Mouse (Mus musculus): ENCODE measurements around the gene S100pbp. TPM values are rescaled to one million over a fixed set of nuclear protein-coding genes. Genes with fewer than 3 reads are reported as not detected.

The S100pbp gene
- polyA plus RNA-seq, 1 experiment from 2014 or later, result 14.5 TPM

DNA sequence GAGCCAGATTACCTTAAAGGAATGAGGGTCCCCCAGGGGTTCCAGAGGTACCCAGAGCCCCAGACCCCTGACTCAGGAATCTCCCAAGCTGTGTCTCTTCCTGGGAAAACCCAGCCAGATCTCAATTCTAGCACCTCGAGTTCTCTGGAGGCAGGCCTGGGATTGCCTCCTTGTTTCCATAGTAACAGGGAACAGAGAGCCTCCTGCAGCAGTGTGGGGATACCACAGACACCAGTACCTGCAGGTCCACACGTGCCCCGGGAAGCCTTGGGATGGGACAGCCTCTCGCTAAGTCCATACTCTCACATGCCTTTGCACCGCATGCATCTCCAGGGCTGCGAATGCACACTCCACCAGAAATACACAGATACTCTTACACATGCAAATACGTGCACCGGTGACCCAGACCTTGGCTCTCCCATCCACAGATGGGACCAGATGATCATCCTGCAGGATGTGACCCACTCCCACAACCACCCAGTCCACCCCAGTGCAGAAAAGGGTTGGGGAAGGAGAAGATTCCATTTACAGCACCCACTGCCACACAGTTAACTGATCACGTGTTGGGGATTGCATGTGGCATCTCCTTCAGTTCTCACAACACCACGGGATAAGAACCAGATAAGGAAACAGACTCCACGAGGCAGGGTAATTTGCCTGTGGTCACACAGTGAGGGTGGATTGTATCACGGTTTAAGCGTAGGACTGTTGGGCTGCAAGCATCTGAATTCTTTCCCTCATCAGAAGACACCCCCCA, 60.8 kb downstream of the S100pbp start:
- H3K36me3 ChIP-seq (ENCODE audit: insufficient read depth, low read length), result no peaks in the 10 kb centered on the region
- H3K27ac ChIP-seq, result no peak overlapping the region
- H3K4me3 ChIP-seq (replicated peaks; ENCODE audit: low read depth, low read length), result no peak overlapping the region
- DNase-seq (ENCODE audit: low spot score) (no peak), ATAC-seq (replicated peaks; ENCODE audit: low FRiP score, low read depth) (no peak)
- H3K4me2 ChIP-seq (ENCODE audit: low read length), result no peak overlapping the region
- H3K27me3 ChIP-seq (ENCODE audit: insufficient read depth, low read length), result no peaks in the 10 kb centered on the region
- peaks cover 20% of the 10 kb centered on the region for H3K4me1 ChIP-seq (replicated peaks; ENCODE audit: insufficient read depth, low read length)
- no peak for TF ChIP-seq CTCF (IDR thresholded peaks at IDR 0.05; ENCODE audit: low read depth)
- WGBS, result 47% methylated on average over 13 of the region's 13 CpGs
- H3K9ac ChIP-seq (ENCODE audit: low read depth, low read length), result no peak overlapping the region
- H3K9me3 ChIP-seq (replicated peaks; ENCODE audit: low read length), result no peaks in the 10 kb centered on the region

DNA sequence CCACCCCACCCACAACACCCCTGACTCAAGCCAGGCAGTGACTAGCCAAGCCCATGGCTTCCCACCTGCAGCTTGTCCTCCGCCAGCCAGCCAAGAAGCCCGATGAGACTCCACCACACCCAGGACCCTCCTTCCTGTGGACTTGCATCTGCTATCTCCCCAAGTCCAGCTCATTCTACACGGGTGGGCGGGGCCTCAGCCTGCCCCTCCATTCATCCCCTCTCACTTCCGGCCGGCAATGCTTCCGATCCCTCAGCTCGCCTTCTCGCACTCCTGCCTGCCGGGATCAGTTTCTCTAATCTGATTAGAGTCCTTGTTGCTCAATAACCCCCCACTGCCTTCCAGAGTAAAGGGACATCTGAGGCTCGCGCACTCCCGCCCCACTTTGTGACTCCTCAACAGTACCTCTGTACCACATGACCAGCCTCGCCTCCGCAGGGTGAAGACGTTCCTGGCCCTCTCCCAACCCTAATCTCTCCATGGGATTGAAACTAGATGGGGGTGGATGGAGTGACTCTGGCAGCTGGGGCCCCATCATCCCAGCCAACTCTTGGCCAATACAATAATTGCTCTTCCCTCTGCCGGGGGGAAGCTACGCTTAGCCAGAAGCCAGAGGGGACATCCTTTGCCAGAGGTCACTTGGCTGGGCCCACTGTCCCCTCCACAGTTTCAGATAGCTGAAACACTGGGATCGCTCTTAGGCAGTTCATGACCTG, 63.6 kb downstream of the S100pbp start:
- Histone ChIP-seq H3K9me3 (replicated peaks; ENCODE audit: low read length) (no peaks in the 10 kb centered on the region), H3K27me3 (ENCODE audit: insufficient read depth, low read length) (peaks cover 7% of the 10 kb centered on the region), H3K4me1 (replicated peaks; ENCODE audit: insufficient read depth, low read length) (peaks cover 20% of the 10 kb centered on the region), H3K36me3 (ENCODE audit: insufficient read depth, low read length) (no peaks in the 10 kb centered on the region), H3K27ac (no peak overlapping the region), H3K4me3 (replicated peaks; ENCODE audit: low read depth, low read length) (no peak overlapping the region), H3K9ac (ENCODE audit: low read depth, low read length) (no peak overlapping the region), H3K4me2 (ENCODE audit: low read length) (peak overlapping the region; percentile 35)
- WGBS, result 25% methylated on average over 19 of the region's 19 CpGs
- TF ChIP-seq CTCF (IDR thresholded peaks at IDR 0.05; ENCODE audit: low read depth), result no peak
- no peak for ATAC-seq (replicated peaks; ENCODE audit: low FRiP score, low read depth)
- peak; percentile 24 for DNase-seq (ENCODE audit: low spot score)

DNA sequence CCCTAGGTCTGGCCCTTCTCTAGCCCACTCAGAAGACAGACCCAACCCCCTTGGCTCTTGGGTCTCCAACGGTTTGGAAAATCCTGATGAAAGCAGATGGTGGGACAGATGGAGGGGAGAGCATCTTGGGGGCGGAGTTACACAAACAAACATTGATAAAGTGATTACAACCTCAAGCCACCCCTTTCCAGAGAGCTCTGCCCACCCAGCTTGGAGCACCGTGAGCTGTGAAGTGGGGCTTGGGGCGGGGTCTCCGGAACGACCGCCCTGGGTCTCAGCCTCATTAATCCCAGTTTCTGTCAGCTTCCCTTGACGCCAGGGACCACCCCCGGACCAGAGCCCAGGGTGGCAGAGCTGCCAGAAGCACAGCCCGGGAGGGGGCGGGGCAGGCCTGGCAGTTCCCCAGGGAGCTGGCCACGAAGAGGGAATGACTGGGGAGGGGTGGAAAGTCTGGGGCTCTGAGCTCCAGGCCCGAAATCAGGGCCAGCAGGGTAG, 64.8 kb downstream of the S100pbp start:
- Histone ChIP-seq H3K9me3 (replicated peaks; ENCODE audit: low read length) (no peaks in the 10 kb centered on the region), H3K4me1 (replicated peaks; ENCODE audit: insufficient read depth, low read length) (peaks cover 10% of the 10 kb centered on the region; the same call in 1 of the 2 replicates), H3K36me3 (ENCODE audit: insufficient read depth, low read length) (no peaks in the 10 kb centered on the region), H3K4me3 (replicated peaks; ENCODE audit: low read depth, low read length) (no peak overlapping the region), H3K4me2 (ENCODE audit: low read length) (no peak overlapping the region), H3K27ac (no peak overlapping the region), H3K9ac (ENCODE audit: low read depth, low read length) (no peak overlapping the region), H3K27me3 (ENCODE audit: insufficient read depth, low read length) (peaks cover 7% of the 10 kb centered on the region)
- no peak for DNase-seq (ENCODE audit: low spot score)
- TF ChIP-seq CTCF (IDR thresholded peaks at IDR 0.05; ENCODE audit: low read depth), result no peak
- ATAC-seq (replicated peaks; ENCODE audit: low FRiP score, low read depth), result no peak
- 5% methylated on average over 13 of the region's 13 CpGs for WGBS

DNA sequence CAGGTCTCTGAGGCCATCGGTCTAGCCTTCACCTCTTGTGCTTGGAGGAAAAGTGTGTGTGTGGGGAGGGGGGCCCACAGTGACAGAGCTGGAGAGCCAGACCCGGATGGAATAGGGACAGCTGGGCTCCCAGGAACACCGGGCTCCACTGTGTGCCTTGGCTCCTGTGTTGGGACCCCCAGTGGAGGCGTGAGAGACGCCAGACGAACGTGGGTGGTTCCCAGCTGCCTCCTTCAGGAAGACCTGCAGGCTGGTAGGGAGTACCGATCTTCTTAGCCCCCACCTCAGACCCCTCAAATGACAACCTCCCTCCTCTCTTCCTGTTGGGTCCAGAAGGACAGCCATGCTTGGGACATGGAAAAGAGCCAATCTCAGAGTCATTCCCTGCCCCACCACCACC, 66.8 kb downstream of the S100pbp start:
- no peak for DNase-seq (ENCODE audit: low spot score)
- Histone ChIP-seq H3K9me3 (replicated peaks; ENCODE audit: low read length) (no peaks in the 10 kb centered on the region), H3K27me3 (ENCODE audit: insufficient read depth, low read length) (peaks cover 7% of the 10 kb centered on the region), H3K9ac (ENCODE audit: low read depth, low read length) (no peak overlapping the region), H3K4me2 (ENCODE audit: low read length) (no peak overlapping the region), H3K27ac (no peak overlapping the region), H3K4me3 (replicated peaks; ENCODE audit: low read depth, low read length) (no peak overlapping the region), H3K4me1 (replicated peaks; ENCODE audit: insufficient read depth, low read length) (peaks cover 10% of the 10 kb centered on the region; the same call in 1 of the 2 replicates), H3K36me3 (ENCODE audit: insufficient read depth, low read length) (no peaks in the 10 kb centered on the region)
- ATAC-seq (replicated peaks; ENCODE audit: low FRiP score, low read depth), result no peak
- WGBS, result 37% methylated on average over 8 of the region's 8 CpGs
- TF ChIP-seq CTCF (IDR thresholded peaks at IDR 0.05; ENCODE audit: low read depth), result no peak

DNA sequence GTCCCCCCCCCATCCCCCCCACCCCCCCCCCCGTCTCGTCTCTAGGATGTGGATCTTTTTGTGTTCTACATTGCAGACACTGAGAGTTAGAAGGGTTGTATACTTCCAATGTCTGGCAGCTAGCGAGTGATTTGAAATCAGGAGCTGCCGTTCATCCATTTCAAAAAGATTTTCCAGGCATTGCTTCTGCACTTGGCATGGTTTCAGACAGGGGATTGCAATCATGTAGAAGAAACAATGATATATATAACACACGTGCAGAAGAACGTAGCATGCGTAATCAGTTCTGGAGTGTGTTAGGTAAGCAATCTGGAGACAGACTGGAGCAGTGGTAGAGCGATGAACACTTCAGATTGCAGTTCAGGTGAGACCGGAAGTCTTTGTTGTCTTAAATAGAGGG, 67.4 kb downstream of the S100pbp start:
- 30% methylated on average over 9 of the region's 9 CpGs for WGBS
- no peak overlapping the region for H3K4me3 ChIP-seq (replicated peaks; ENCODE audit: low read depth, low read length)
- ATAC-seq (replicated peaks; ENCODE audit: low FRiP score, low read depth) (no peak), DNase-seq (ENCODE audit: low spot score) (no peak)
- no peaks in the 10 kb centered on the region for H3K36me3 ChIP-seq (ENCODE audit: insufficient read depth, low read length)
- no peak overlapping the region for H3K27ac ChIP-seq
- peaks cover 10% of the 10 kb centered on the region; the same call in 1 of the 2 replicates for H3K4me1 ChIP-seq (replicated peaks; ENCODE audit: insufficient read depth, low read length)
- peaks cover 7% of the 10 kb centered on the region for H3K27me3 ChIP-seq (ENCODE audit: insufficient read depth, low read length)
- H3K9me3 ChIP-seq (replicated peaks; ENCODE audit: low read length), result no peaks in the 10 kb centered on the region
- no peak for TF ChIP-seq CTCF (IDR thresholded peaks at IDR 0.05; ENCODE audit: low read depth)
- no peak overlapping the region for H3K4me2 ChIP-seq (ENCODE audit: low read length)
- H3K9ac ChIP-seq (ENCODE audit: low read depth, low read length), result no peak overlapping the region

- H3K27ac ChIP-seq, result no peak within 1 kb of the TSS
- WGBS, result under 1% methylated on average over 17 of the region's 17 CpGs
- ATAC-seq (replicated peaks; ENCODE audit: low FRiP score, low read depth), result no peak; the same call in 1 of the 2 replicates
- no peaks in the 10 kb centered on the region for H3K36me3 ChIP-seq (ENCODE audit: insufficient read depth, low read length)
- H3K9me3 ChIP-seq (replicated peaks; ENCODE audit: low read length), result no peaks in the 10 kb centered on the region
- peaks cover 7% of the 10 kb centered on the region for H3K27me3 ChIP-seq (ENCODE audit: insufficient read depth, low read length)
- H3K4me2 ChIP-seq (ENCODE audit: low read length), result peak within 1 kb of the TSS; percentile 75
- DNase-seq (ENCODE audit: low spot score), result no peak
- peak within 1 kb of the TSS; percentile 34 for H3K4me3 ChIP-seq (replicated peaks; ENCODE audit: low read depth, low read length)
- TF ChIP-seq CTCF (IDR thresholded peaks at IDR 0.05; ENCODE audit: low read depth), result no peak
- peaks cover 10% of the 10 kb centered on the region; the same call in 1 of the 2 replicates for H3K4me1 ChIP-seq (replicated peaks; ENCODE audit: insufficient read depth, low read length)
- H3K9ac ChIP-seq (ENCODE audit: low read depth, low read length), result no peak within 1 kb of the TSS
These were observed 67.9 kb downstream of the S100pbp start, which contains the start of gene Hpca for GRCm38 (mm10) chr4:129121569-129122086. Gene Hpca (minus strand): TSS chr4:129122036.

Data from kidney, postnatal 0 days (tissue).